Mouse (Mus musculus) kidney, postnatal 0 days (tissue): ENCODE measurements around the gene Sult6b1. TPM values are rescaled to one million over a fixed set of nuclear protein-coding genes. Genes with fewer than 3 reads are reported as not detected.
A peak's percentile ranks its signal among the peaks of the same experiment; 100 is the strongest.

Experiments
- ATAC-seq: fragments of 200-750 bp; cut with Nextera tagmentation; replicated peaks from 2 replicates; pipeline ENCODE4 v1.8.0; 2017; ENCODE audit warnings: low read depth, moderate number of reproducible peaks, moderate TSS enrichment, moderate library complexity; ENCODE audit not compliant: low FRiP score
- DNase-seq: peaks from one replicate; pipeline ENCODE4 v3.0.0-alpha.2; 2016; ENCODE audit warnings: low spot score
- H3K27ac ChIP-seq: fragments of 300-500 bp; sonication (generic); 2 replicates; pipeline ENCODE4 v1.5.1; 2014; ENCODE audit warnings: mild to moderate bottlenecking
- H3K27me3 ChIP-seq: fragments of 300-500 bp; sonication (generic); 2 replicates; pipeline ENCODE4 v1.6.1; 2014; ENCODE audit warnings: low read length, mixed read lengths; ENCODE audit not compliant: insufficient read depth
- H3K36me3 ChIP-seq: fragments of 300-500 bp; sonication (generic); 2 replicates; pipeline ENCODE4 v1.6.1; 2014; ENCODE audit warnings: low read length, mixed read lengths; ENCODE audit not compliant: insufficient read depth
- H3K4me1 ChIP-seq: fragments of 300-500 bp; sonication (generic); replicated peaks from 2 replicates; pipeline ENCODE4 v1.6.1; 2014; ENCODE audit warnings: antibody characterized with exemption, low read length, mixed read lengths; ENCODE audit not compliant: insufficient read depth
- H3K4me2 ChIP-seq: fragments of 300-500 bp; sonication (generic); 2 replicates; pipeline ENCODE4 v1.6.1; 2014; ENCODE audit warnings: mild to moderate bottlenecking, low read length, moderate library complexity, mixed read lengths
- H3K4me3 ChIP-seq: fragments of 300-500 bp; sonication (generic); replicated peaks from 2 replicates; pipeline ENCODE4 v1.5.1; 2014; ENCODE audit warnings: low read depth, low read length
- H3K9ac ChIP-seq: fragments of 300-500 bp; sonication (generic); 2 replicates; pipeline ENCODE4 v1.6.1; 2014; ENCODE audit warnings: low read depth, low read length
- H3K9me3 ChIP-seq: fragments of 300-500 bp; sonication (generic); replicated peaks from 2 replicates; pipeline ENCODE4 v1.6.1; 2016; ENCODE audit warnings: low read length, inconsistent platforms, mixed read lengths
- CTCF ChIP-seq: IDR thresholded peaks from 2 replicates; pipeline ENCODE4 v1.5.1; 2016; ENCODE audit warnings: antibody characterized with exemption, low read depth, mild to moderate bottlenecking, moderate library complexity
- WGBS: fragments of 180-500 bp; shearing (Covaris S2); extraction: QIAGEN DNeasy Blood & Tissue Kit; methylation state at CpG from one replicate; pipeline ENCODE4 v1.1.7; 2014; 5-methylcytosine and 5-hydroxymethylcytosine counted together
- polyA plus RNA-seq: library from polyadenylated mRNA; unstranded; fragments of >200 nt; fragmentation: Nextera tagmentation; extraction: Ambion mirVana; gene quantifications from 2 replicates; pipeline ENCODE4 v1.2.1, GENCODE M21; 2015

The Sult6b1 gene
- polyA plus RNA-seq, 1 experiment from 2014 or later = 0.25 TPM

DNA sequence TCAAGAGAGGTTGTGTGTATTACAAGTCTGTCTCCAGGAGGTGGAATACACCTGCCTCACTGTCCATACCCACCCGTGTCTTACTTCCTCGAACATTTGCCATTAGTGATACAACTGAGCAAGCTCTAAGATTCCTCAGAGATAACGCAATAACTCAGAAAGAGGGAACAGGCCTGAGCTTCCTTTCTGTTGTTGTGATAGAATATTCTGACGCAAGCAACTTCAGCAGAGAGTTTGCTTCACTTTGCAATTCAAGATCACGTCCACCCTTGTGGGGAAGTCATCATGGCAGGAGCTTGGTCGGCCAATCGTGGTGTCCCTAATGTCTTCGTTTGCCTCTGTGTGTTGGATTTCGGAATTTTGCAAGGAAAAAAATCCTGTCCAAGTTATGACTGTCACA, 15.8 kb downstream of the Sult6b1 start:
- no peaks in the 10 kb centered on the region for H3K27me3 ChIP-seq
- no peaks in the 10 kb centered on the region for H3K36me3 ChIP-seq
- no peaks in the 10 kb centered on the region for H3K4me1 ChIP-seq
- WGBS = 79% methylated on average over 9 of the region's 9 CpGs
- H3K4me3 ChIP-seq = no peak overlapping the region
- no peak for TF ChIP-seq CTCF
- ATAC-seq = no peak
- DNase-seq = no peak
- no peak overlapping the region for H3K9ac ChIP-seq
- no peak overlapping the region for H3K4me2 ChIP-seq
- no peak overlapping the region for H3K27ac ChIP-seq
- no peaks in the 10 kb centered on the region for H3K9me3 ChIP-seq

- no peak overlapping the region for H3K4me2 ChIP-seq
- H3K4me3 ChIP-seq = no peak overlapping the region
- no peak overlapping the region for H3K27ac ChIP-seq
- H3K9me3 ChIP-seq = no peaks in the 10 kb centered on the region
- H3K4me1 ChIP-seq = no peaks in the 10 kb centered on the region
- ATAC-seq (no peak), DNase-seq (no peak)
- no peaks in the 10 kb centered on the region for H3K27me3 ChIP-seq
- no peak for TF ChIP-seq CTCF
- H3K9ac ChIP-seq = no peak overlapping the region
- 48% methylated on average over 3 of the region's 3 CpGs for WGBS
- no peaks in the 10 kb centered on the region for H3K36me3 ChIP-seq
These were observed 17.6 kb downstream of the Sult6b1 start for GRCm38 (mm10) chr17:78889184-78889583.

DNA sequence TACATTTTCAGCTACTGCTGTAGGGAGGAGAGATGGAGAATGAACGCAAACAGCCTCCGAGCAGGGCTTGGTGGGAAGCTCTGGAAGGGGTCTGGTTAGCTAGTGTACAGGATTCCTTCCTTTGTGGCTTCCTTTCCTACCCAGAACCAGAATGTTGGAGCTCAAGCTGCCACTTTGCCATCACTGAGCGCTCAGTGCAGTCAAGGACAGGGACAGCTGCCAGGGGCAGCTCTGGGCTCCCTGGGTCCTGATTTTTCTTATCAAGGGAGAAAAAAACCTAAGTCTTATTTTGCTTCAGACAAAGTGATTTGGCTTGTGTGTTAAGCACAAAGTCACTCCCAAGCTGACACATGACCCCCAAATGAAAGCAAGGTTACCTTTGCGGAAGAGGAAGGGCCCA, 18.2 kb downstream of the Sult6b1 start:
- no peak for DNase-seq
- no peaks in the 10 kb centered on the region for H3K27me3 ChIP-seq
- ATAC-seq = no peak
- no peaks in the 10 kb centered on the region for H3K9me3 ChIP-seq
- no peak for TF ChIP-seq CTCF
- H3K4me2 ChIP-seq = no peak overlapping the region
- WGBS = 78% methylated on average over 4 of the region's 4 CpGs
- no peak overlapping the region for H3K27ac ChIP-seq
- no peaks in the 10 kb centered on the region for H3K4me1 ChIP-seq
- H3K4me3 ChIP-seq = no peak overlapping the region
- no peaks in the 10 kb centered on the region for H3K36me3 ChIP-seq
- H3K9ac ChIP-seq = no peak overlapping the region

DNA sequence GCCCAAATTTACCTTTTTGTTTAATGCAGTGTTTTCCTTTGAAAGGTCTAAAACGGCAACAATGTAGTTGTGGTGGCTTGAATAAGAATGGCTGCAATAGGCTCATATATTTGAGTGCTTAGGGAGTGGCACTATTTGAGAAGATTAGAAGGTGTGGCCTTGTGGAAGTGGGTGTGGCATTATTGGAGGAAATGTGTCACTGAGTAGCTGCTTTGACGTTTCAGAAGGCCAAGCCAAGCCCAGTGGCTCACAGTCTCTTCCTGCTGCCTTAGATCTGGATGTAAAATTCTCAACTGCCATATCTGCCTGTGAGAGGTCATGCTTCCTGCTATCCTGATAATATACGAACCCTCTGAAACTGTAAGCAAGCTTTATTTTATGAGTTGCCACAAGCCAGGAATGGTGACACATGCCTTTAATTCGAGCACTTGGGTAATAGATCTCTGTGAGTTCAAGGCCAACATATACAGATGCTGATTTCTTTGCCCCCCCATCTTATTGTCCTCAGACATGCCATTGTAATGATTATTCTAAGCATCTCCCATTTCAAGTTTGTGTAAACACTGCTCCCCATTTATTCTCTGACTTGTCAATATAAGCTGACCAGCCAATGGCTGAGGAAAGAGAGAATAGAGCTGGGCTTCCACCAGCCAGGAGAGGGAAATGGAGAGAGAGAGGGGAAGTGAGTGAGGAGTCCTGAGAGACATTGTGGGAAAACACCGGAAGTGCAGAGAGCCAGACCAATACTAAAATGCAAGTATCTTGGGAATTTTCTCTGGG, 21.3 kb downstream of the Sult6b1 start:
- no peaks in the 10 kb centered on the region for H3K9me3 ChIP-seq
- H3K4me3 ChIP-seq = no peak overlapping the region
- no peak overlapping the region for H3K4me2 ChIP-seq
- H3K27me3 ChIP-seq = no peaks in the 10 kb centered on the region
- H3K9ac ChIP-seq = no peak overlapping the region
- DNase-seq = no peak
- no peak for ATAC-seq
- no peak for TF ChIP-seq CTCF
- no peak overlapping the region for H3K27ac ChIP-seq
- no peaks in the 10 kb centered on the region for H3K36me3 ChIP-seq
- H3K4me1 ChIP-seq = peaks cover 7% of the 10 kb centered on the region; the same call in 1 of the 2 replicates
- 78% methylated on average over 5 of the region's 5 CpGs for WGBS

DNA sequence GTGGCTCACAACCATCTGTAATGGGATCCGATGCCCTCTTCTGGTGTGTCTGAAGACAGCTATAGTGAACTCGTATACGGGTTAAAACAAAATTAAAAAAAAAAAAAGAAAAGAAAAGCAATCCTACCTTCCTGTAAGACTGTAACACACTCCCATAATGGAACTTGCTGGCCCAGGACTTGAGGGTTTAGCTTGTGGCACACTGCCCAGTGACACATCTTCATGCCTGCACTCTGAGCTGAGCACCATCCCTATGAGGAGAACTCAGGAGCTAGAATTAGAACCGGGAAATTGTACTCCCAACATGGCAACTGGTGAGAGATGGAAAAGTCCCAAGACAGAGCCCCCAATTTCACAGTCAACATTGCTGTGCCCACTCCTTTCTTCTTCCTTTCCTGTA, 23.5 kb downstream of the Sult6b1 start:
- 91% methylated on average over 4 of the region's 4 CpGs for WGBS
- H3K4me1 ChIP-seq = peaks cover 7% of the 10 kb centered on the region; the same call in 1 of the 2 replicates
- no peak overlapping the region for H3K4me2 ChIP-seq
- H3K27ac ChIP-seq = no peak overlapping the region
- H3K9me3 ChIP-seq = no peaks in the 10 kb centered on the region
- no peak overlapping the region for H3K9ac ChIP-seq
- TF ChIP-seq CTCF = no peak
- DNase-seq (no peak), ATAC-seq (no peak)
- H3K27me3 ChIP-seq = no peaks in the 10 kb centered on the region
- H3K36me3 ChIP-seq = no peaks in the 10 kb centered on the region
- H3K4me3 ChIP-seq = no peak overlapping the region

- Histone ChIP-seq H3K4me2 (peak within 1 kb of the TSS; percentile 62), H3K36me3 (0 out of 2 replicates have a peak, but pooled peaks cover 3% of the 10 kb centered on the region), H3K9ac (peak within 1 kb of the TSS; percentile 66), H3K27me3 (no peaks in the 10 kb centered on the region), H3K4me3 (peak within 1 kb of the TSS; percentile 59), H3K27ac (peak within 1 kb of the TSS; percentile 89), H3K4me1 (peaks cover 7% of the 10 kb centered on the region; the same call in 1 of the 2 replicates), H3K9me3 (no peaks in the 10 kb centered on the region)
- ATAC-seq (peak; percentile 99), DNase-seq (peak; percentile 94)
- TF ChIP-seq CTCF = no peak
- WGBS = under 1% methylated on average over 28 of the region's 28 CpGs
These were observed 24.2 kb downstream of the Sult6b1 start, which contains the start of gene Eif2ak2 for GRCm38 (mm10) chr17:78882401-78883112. Gene Eif2ak2 (minus strand): TSS chr17:78882573.
